Mouse (Mus musculus) kidney, postnatal 4 days (tissue): ENCODE data around the gene Hs1bp3.

ENCODE experiments used
- DNase-seq, 2 experiments: peaks; one replicate each; pipeline ENCODE4 v3.0.0; 2021; ENCODE audit warnings: mixed read lengths in 2 of 2

Hs1bp3 gene

DNA sequence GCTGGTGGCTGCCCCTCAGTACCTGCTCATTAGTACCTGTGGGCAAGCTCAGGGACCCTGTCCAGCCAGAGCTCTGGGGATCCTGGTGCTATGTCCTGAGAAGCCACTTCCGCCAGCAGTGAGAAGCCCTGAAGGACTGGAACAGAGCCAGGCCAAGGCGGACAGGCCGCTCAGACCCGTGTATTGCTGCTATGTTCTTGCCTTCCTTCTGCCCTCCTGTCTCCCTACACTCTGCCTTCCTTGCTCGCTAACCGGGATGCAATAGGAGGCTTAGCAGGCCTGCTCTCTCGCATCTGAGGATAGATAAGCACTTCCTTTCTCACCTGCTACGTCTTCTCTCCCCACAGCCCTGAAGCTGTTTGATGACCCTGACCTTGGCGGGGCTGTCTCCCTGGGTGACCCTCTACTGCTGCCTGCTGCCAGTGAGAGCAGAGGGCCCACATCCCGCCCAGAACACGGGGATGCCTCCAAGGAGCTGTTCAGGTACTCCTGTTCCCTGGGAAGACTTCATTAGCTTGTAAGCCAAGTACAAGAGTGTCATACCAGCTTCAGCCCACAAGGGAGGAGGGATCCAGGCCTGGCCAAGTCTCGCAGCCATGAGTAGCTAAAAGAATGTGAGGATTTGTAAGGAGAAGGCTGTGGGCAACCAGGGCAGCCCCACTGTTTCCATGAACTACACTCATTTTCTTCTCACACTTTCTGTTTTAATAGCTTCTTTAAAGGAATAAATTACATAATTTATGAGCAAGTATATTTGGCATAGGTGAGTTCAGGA, 24.2 kb downstream of the Hs1bp3 start:
- DNase-seq = no peak

DNA sequence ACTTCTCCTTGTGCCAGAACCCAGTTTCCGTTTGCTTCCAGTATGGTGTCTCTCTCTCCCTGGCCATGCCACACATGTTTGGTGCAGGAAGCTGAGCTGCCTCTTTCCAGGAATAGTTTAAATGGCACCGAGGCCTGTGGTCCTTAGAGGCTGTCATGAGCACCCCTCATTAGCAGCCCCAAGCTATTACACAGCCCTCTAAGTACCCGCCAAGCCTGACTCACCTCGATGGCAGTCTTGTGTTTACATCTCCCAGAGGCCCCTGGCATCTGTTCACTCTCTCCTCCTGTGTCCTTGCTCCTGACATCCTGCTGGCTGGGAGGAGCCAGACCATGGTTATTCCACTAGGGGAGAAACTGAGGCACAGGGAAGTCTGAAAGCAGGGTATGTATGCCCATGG, 25.3 kb downstream of the Hs1bp3 start:
- no peak for DNase-seq

GRCm38 (mm10) chr12:8338918-8339317, 25.7 kb downstream of the Hs1bp3 start:
- DNase-seq = no peak

DNA sequence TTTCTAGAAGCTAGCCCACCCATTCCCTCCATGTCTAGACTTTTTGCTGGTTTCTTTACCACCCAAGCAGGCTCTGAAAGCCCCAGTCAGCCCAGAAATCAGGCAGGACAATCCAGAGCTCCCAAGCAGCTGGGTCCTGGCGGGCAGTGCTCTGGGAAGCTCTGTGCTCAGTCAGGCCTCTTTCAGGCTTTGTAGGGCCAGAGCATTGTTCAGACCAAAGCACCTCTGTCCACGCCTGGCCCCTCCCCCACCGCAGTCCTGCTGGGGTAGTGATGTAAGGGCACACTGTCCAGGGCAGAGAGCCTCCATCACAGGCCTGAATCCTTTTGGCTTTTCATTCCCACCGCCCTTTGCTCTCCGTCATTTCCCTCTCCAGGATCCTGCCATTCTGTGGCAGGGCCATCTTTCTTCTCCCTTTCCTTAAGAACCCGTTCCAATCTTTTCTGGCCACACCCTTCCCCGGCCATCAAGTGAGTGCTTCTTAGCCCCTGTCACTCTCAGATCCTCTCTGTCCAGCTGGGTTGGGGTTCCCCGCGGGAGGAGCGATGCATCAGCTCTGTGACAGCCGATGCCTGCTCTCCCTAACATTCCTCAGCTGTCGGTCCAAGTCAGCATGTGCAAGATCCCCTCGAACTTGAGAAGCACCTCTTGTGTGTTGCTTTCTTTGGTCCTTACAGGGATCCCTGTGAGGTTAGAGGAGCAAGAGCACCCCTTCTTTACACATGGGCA, 26.5 kb downstream of the Hs1bp3 start:
- peak; percentile 41 to 63 for DNase-seq

- DNase-seq = no peak
Measured at GRCm38 (mm10) chr12:8341008-8341407, 27.8 kb downstream of the Hs1bp3 start.

- DNase-seq = no peak
Measured at GRCm38 (mm10) chr12:8343381-8343780, 30.1 kb downstream of the Hs1bp3 start.

GRCm38 (mm10) chr12:8344897-8345296, 31.7 kb downstream of the Hs1bp3 start:
- DNase-seq = peak; percentile 50 to 68

DNA sequence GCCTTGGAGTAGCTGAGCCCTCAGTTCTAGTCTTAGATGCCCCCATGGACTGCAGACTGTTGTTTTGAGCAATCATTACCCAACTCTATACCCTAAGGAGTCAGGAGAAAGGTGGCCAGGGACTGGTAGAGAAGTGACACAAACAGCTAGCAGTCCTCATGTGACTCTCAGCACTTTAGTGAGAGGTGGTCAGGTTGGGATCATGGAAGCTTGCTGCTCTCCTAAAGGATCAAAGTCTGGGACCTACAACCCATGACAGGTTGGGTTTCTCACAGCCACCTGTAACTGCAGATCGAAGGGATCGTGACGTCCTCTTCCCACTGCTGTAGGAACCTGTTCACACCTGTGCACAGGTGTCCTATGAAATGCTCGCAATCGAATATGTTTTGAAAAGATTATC, 32.3 kb downstream of the Hs1bp3 start:
- no peak for DNase-seq

GRCm38 (mm10) chr12:8347746-8348462, 34.7 kb downstream of the Hs1bp3 start:
- no peak for DNase-seq

- no peak for DNase-seq
Measured at GRCm38 (mm10) chr12:8348733-8349513, 35.7 kb downstream of the Hs1bp3 start.

- DNase-seq = peak; percentile 51 to 65
Measured at GRCm38 (mm10) chr12:8351025-8351903, 38.0 kb downstream of the Hs1bp3 start.

GRCm38 (mm10) chr12:8353071-8353470, 39.8 kb downstream of the Hs1bp3 start:
- no peak for DNase-seq

- peak; percentile 57 to 63 for DNase-seq
Measured at GRCm38 (mm10) chr12:8354187-8354586, 41.0 kb downstream of the Hs1bp3 start.

DNA sequence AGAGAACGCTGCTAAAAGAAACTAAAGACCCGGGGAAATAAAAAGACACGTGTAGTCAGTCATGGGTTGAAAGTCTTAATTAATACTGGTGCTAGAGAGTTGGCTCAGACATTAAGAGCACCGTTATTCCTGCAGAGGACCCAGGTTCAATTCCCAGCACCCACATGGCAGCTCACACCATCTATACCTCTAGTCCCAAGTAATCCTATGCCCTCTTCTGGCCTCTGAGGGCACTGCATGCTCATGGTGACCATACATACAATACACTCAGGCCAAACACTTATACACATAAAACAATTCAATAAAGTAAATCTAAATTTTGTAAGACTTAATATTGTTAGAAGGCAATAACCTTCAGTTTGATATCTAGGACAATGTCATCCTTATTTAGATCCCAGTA, 41.8 kb downstream of the Hs1bp3 start:
- DNase-seq = no peak

DNA sequence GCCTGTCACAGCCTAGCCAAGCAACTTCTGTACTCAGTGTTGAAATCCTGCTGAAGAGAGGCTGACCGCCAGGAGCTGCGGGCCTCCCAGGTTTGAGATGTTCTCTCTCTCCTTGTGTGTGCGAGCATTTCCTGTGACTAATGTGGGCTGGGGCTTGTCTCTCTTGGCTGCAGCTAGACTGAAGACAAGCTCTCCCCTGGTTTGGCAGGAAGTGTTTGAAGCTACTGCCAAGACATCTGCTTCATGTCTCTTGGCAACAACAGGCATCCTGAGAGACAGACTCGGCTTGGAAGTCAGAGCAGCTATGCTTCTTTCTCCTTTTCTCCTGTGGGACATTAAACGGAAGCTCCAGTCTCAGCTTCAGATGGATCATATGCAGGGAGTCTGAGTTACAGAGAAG, 44.2 kb downstream of the Hs1bp3 start:
- DNase-seq = peak; percentile 64 to 76

- no peak for DNase-seq
Measured at GRCm38 (mm10) chr12:8358344-8358966, 45.2 kb downstream of the Hs1bp3 start.

- no peak for DNase-seq
Measured at GRCm38 (mm10) chr12:8359418-8360112, 46.3 kb downstream of the Hs1bp3 start.

GRCm38 (mm10) chr12:8361866-8362265, 48.6 kb downstream of the Hs1bp3 start:
- DNase-seq = no peak

GRCm38 (mm10) chr12:8362400-8362799, 49.2 kb downstream of the Hs1bp3 start:
- no peak for DNase-seq

- no peak for DNase-seq
Measured at GRCm38 (mm10) chr12:8364321-8364838, 51.1 kb downstream of the Hs1bp3 start.
